Comparison of ENCODE assay signal across 18 mouse cellular contexts in genomic region chr2:73938896-73939295, GRCm38 (mm10).
"Had no signal": no experiment of that assay in that cellular context is flagged by ENCODE, and none has a peak within 500 bp of the region (broad histone marks: within the 10 kb centered on the region; RNA-seq: fewer than 3 reads in every experiment).

No protein-coding gene starts in this region.

- H3K4me3 ChIP-seq: hindbrain, embryonic 15.5 days; limb, embryonic 10.5 days; limb, embryonic 13.5 days; megakaryocyte, embryonic 14.5 days; midbrain, embryonic 10.5 days; neural tube, embryonic 12.5 days; neural tube, embryonic 15.5 days had no signal

- H3K36me3 ChIP-seq: hindbrain, embryonic 15.5 days; limb, embryonic 10.5 days; limb, embryonic 13.5 days; midbrain, embryonic 10.5 days; neural tube, embryonic 12.5 days; neural tube, embryonic 15.5 days had no signal

- H3K9ac ChIP-seq: hindbrain, embryonic 15.5 days; limb, embryonic 13.5 days; liver, embryonic 14.5 days; liver, postnatal 0 days; lung, embryonic 14.5 days; neural tube, embryonic 12.5 days; neural tube, embryonic 15.5 days had no signal

- ATAC-seq: intestine, postnatal 0 days; liver, postnatal 0 days; lung, postnatal 0 days had no signal

- H3K9me3 ChIP-seq: hindbrain, embryonic 15.5 days; limb, embryonic 13.5 days; midbrain, embryonic 10.5 days; neural tube, embryonic 12.5 days; neural tube, embryonic 15.5 days had no signal

- H3K27me3 ChIP-seq: hindbrain, embryonic 15.5 days; limb, embryonic 13.5 days; neural tube, embryonic 12.5 days; neural tube, embryonic 15.5 days had no signal

- DNase-seq: liver, postnatal 0 days; lung, embryonic 14.5 days; lung, postnatal 36 days; midbrain, embryonic 14.5 days; right cerebral cortex, postnatal 25 days; thymus, adult 18-20 months; thymus, postnatal 36 days had no signal

- H3K27ac ChIP-seq: hindbrain, embryonic 15.5 days; limb, embryonic 10.5 days; limb, embryonic 13.5 days; liver, embryonic 14.5 days; midbrain, embryonic 10.5 days; neural tube, embryonic 12.5 days; neural tube, embryonic 15.5 days had no signal

- H3K4me1 ChIP-seq: hindbrain, embryonic 15.5 days; limb, embryonic 13.5 days; megakaryocyte, embryonic 14.5 days; midbrain, embryonic 10.5 days; neural tube, embryonic 12.5 days; neural tube, embryonic 15.5 days had no signal

- H3K4me2 ChIP-seq: hindbrain, embryonic 15.5 days; limb, embryonic 13.5 days; liver, embryonic 11.5 days; lung, embryonic 14.5 days; neural tube, embryonic 12.5 days; neural tube, embryonic 15.5 days had no signal
